In the genomic region with DNA sequence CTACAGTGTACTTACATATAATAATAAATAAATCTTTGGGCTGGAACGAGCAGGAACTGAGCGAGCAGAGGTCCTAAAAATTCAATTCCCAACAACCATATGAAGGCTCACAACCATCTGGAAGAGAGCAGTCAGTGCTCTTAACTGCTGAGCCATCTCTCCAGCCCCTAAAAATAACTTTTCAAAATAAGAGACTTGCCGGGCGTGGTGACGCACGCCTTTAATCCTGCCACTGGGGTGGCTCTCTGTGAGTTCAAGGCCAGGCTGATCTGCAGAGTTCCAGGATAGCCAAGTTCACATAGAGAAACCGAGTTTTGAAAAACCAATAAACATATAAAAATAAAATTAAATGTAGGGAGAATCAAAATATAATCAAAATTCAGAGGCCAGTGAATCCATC, we compare ENCODE assay signal across 26 mouse cellular contexts.
"Had no signal": no experiment of that assay in that cellular context is flagged by ENCODE, and none has a peak within 500 bp of the region (broad histone marks: within the 10 kb centered on the region; RNA-seq: fewer than 3 reads in every experiment).

No protein-coding gene starts in this region.

- H3K4me3 ChIP-seq: heart, adult 2 months; heart, embryonic 13.5 days; heart, embryonic 15.5 days; hindbrain, embryonic 13.5 days; hindbrain, embryonic 15.5 days; kidney, embryonic 15.5 days; layer of hippocampus, adult 2 months; left cerebral cortex, adult 2 months; limb, embryonic 13.5 days; limb, embryonic 15.5 days; liver, embryonic 12.5 days had no signal

- H3K9ac ChIP-seq: heart, embryonic 13.5 days; heart, embryonic 15.5 days; hindbrain, embryonic 13.5 days; hindbrain, embryonic 15.5 days; kidney, embryonic 15.5 days; limb, embryonic 13.5 days; limb, embryonic 15.5 days; liver, embryonic 12.5 days; liver, embryonic 14.5 days had no signal

- H3K27ac ChIP-seq: heart, adult 2 months; heart, embryonic 13.5 days; heart, embryonic 15.5 days; hindbrain, embryonic 13.5 days; hindbrain, embryonic 15.5 days; hindbrain, postnatal 0 days; kidney, embryonic 15.5 days; kidney, postnatal 0 days; left cerebral cortex, adult 2 months; limb, embryonic 13.5 days; limb, embryonic 15.5 days; liver, embryonic 12.5 days; liver, embryonic 14.5 days had no signal

- ATAC-seq: hindbrain, postnatal 0 days; intestine, embryonic 16.5 days; liver, embryonic 12.5 days had no signal

- H3K9me3 ChIP-seq: heart, embryonic 13.5 days; heart, embryonic 15.5 days; hindbrain, embryonic 13.5 days; hindbrain, embryonic 15.5 days; kidney, embryonic 15.5 days; limb, embryonic 13.5 days; limb, embryonic 15.5 days; liver, embryonic 12.5 days had no signal

- H3K27me3 ChIP-seq: heart, embryonic 13.5 days; heart, embryonic 15.5 days; hindbrain, embryonic 13.5 days; hindbrain, embryonic 15.5 days; kidney, embryonic 15.5 days; limb, embryonic 13.5 days; limb, embryonic 15.5 days; liver, embryonic 12.5 days had no signal

- DNase-seq: gastrocnemius, postnatal 14 days; gastrocnemius, postnatal 36 days; heart, adult 11 months; heart, adult 2 months; heart, postnatal 14 days; heart, postnatal 36 days; kidney, adult 11 months; kidney, adult 2 months; kidney, adult 9 months; kidney, postnatal 25 days; kidney, postnatal 4 days; left cerebral cortex, postnatal 4 days had no signal

- H3K4me2 ChIP-seq: heart, embryonic 13.5 days; heart, embryonic 15.5 days; hindbrain, embryonic 13.5 days; hindbrain, embryonic 15.5 days; kidney, embryonic 15.5 days; limb, embryonic 13.5 days; limb, embryonic 15.5 days; liver, embryonic 12.5 days had no signal
